Mouse (Mus musculus): ENCODE results near the gene Traf7.
A peak's percentile ranks its signal among the peaks of the same experiment; 100 is the strongest.

Traf7 gene

DNA sequence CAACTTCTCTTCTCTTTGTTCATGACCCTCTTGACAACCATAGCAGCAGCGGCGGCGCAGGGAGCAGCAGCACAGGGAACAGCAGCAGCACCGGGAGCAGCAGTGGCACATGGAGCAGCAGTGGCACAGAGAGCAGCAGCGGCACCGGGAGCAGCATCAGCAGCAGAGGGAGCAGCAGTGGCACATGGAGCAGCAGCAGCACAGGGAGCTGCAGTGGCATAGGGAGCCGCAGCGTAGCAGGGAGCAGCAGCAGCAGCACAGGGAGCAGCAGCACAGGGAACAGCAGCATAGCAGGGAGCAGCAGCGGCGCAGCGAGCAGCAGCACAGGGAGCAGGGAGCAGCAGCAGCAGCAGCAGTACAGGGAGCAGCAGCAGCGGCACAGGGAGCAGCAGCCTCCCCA, 16.9 kb upstream of the Traf7 start:
- no peak for DNase-seq

DNA sequence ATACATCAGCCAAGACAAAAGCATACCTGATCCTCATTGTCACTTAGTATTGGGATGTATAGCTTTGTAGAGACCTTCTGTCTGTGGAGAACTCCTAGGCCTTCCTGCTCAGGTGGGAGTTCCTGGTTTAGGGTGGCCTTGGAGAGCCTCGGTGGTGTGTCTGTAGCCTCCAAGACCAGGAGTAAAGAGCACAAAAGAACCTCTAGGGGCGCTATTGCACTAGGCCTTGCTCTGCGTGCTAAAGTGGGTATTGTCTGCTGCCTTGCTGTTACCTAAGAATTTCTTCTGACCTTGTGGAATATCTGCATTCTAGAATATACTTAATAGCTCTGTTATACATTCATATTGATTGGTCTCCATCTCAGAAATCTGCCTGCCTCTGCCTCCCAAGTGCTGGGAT, 12.6 kb upstream of the Traf7 start:
- peak; percentile 62 for DNase-seq

DNA sequence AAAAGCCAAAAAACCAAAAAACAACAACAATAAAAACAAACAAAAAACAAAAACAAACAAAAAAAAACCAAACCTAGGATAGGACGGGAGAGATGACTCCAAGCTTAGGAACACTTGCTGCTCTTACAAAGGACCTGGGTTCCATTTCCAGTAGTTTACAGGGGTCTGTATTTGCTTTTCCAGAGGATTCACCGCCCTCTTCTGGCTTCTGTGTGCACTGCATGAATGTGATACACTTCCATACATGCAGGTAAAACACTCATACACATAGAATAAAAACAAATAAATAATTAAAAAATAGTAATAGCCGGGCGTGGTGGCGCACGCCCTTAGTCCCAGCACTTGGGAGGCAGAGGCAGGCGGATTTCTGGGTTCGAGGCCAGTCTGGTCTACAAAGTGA, 11.2 kb upstream of the Traf7 start:
- DNase-seq = peak; percentile 60 to 65

DNA sequence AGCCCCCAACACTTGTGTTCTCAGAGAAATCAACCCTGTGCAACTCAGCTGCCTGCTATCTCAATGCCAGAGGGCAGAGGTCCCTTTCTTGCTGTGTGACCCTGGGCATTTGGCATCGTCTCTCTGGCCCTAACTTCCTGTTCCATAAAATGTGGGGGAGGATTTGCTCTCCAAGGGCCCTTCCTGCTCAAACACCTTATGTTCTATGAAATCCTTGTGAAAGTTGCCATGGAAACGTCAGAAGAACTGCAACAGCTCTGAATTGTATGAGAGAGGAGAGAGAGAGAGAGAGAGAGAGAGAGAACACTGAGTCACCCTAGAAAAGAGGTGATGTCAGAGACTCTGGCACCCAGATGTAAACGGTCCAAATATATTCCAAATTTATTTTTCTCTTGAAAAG, 9.8 kb upstream of the Traf7 start:
- DNase-seq = no peak

DNA sequence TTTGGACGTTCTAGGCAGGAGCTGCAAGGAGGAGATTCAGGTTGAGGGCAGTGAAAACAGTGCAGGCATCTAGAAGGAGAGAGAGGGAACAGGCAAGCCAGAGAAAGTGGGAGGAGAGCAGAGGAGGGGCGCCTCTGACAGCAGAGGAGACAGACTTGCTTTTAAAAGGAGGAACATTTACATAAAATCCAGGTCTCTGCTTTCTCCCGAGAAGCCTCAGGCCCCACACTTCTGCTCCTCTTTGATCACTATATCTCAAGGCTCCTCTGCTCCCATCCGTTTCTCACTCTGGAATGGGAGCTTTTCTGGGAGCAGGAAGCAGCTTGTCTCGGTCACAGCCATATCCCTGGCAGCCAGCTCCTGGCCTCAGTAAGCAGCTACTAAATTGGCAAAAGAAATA, 7.6 kb upstream of the Traf7 start:
- no peak for DNase-seq

DNA sequence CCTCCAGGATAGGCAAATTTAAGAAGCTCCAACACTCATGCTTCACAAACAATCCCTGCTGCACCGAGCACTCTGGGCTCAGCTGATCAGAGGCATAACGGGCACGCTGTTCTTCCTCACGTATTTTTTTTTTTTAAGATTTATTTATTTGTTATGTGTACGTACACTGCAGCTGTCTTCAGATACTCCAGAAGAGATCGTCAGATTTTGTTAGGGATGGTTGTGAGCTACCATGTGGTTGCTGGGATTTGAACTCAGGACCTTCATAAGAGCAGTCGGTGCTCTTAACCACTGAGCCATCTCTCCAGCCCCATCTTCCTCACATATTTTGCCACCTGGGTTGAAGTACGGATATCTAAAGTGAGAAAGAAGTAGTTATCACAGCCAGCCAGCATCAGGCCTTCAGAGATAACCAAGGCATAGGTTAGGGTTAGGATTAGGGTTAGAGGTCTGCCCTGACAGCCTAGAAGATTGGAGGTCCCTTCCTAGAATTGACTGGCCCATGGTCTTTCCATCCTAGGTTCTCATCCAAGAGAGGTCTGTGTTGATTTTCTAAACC, 6.5 kb upstream of the Traf7 start, which contains the start of gene Rab26:
TSS of gene Rab26 (minus strand) at position 51 of the 559 bp plus-strand sequence.
- DNase-seq = no peak

DNA sequence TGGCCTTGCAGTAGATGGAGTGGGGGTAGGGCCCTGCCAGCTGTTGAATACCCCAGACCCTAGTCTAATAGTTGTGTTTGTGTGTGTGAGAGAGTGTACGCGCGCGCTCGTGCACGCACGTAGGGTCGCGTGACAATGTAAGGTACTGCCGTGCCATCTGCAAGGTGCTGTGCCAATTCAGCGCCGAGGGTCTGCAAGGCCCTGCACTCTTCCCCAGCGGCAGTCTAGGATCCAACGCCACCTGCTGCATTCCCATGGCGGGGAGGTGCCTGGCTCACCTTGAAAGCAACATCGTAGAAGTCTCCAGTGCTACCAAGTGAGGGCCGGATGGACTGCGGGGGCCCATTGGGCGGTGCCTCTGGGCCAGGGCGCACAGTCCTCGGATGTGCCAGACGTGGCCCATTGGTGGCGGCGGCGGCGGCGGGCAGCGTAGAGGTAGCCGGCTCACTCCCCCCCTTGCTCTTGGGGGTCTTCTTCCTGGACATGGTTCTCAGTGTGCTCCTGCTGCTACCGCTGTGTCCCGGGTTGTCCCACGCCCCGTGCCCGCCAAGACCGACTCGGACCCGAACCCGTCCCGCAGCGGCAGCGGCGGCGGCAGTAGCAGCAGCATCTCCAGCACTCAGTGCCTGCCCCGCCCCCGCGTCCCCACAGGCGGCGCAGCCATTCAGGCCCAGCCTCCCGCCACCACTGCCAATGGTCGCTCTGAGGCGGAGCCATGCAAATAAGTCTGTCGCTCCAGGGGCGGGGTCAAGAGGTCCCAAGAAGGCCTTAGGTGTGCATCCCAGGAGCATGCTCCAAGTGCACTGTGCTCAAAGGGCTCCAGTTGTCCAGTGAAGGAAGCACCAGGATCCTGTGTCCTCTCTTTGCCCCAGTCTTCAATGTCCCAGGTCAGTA, 5.6 kb upstream of the Traf7 start:
- peak; percentile 93 to 97 for DNase-seq

DNA sequence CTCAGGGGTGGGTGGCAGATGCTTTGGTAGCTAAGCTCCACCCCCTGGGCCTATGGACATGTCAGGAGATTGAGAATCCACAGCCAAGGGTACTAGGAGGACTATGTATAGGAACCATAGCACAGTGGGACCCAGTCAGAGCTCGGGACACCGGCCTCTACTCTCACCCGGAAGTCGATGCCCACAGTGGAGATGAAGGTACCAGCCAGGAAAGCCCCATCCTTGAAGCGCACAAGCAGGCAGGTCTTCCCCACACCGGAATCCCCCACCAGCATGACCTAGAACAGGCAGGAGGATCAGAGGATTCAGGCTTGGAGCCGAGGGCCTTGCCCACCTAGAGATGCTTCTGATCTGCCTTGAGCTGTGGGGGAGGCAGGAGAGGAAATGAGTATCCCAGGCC, 4.3 kb upstream of the Traf7 start:
- no peak for DNase-seq

DNA sequence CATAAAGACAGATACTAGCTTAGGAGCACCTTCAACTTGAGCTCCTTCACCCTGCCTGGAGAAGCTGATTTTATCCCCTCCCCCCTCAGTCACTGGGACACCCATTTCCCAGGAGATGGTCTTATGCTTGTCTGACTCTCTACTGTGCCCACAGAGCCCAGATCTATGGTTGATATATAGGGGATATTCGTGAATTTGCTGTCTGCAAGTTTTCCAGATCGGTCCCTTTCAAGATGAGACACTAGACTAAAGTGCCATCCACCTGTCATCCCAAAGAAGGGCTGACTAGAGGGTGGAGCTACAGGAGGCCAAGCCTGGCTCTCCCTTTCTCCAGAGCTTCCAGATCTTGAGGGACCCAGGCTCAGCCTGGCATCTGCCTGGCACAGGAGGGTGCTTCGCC, 3.3 kb upstream of the Traf7 start:
- DNase-seq = no peak

DNA sequence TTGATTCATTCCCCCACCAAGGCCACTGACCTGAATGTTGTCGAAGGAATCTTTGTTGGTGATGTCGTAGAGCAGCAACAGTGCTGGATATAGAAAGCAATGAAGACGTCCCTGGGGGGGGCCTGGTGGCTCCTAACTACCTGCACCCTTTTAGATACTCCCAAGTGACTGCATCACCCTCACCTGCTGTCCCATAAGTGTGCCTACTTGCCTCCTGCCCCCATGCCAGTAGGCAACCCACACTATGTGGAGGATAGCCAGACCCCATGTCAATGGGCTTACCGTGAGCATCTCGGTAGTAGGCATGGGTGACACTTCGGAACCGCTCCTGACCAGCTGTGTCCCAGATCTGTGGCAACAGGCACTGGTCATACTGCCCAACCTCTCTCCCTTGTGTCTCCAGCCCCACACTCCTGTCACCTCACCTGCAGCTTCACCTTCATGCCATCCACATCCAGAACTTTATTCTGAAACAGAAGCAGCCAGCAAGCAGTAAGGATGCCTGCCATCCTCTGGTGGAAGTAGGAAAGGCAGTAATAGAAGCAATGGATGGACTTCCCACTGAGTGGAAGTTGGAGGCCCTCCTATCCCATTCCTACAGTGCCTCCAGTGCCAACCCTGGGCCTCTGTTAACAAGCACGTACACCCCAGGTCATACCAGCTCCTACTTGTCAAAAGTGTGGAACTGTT, 2.8 kb upstream of the Traf7 start:
- DNase-seq = no peak

DNA sequence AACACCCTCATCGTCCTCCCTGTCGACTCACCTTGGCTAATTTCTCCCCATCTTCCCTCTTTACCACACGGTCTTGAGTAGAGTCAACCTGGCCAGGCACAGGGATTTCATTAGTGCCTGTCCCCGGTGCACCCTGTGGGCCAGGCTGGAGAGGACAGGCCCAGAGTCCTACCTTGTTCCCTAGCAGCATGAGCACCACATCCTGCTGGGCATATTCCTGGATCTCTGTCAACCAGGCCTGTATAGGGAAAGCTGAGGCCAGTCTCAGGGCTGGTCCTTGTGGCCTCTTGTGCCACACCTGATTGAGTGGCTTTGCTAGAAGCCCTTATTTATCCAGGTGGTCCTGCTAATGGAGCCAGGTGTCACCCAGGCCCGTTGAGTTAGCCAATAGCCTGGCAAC, 2.1 kb upstream of the Traf7 start:
- DNase-seq = no peak

DNA sequence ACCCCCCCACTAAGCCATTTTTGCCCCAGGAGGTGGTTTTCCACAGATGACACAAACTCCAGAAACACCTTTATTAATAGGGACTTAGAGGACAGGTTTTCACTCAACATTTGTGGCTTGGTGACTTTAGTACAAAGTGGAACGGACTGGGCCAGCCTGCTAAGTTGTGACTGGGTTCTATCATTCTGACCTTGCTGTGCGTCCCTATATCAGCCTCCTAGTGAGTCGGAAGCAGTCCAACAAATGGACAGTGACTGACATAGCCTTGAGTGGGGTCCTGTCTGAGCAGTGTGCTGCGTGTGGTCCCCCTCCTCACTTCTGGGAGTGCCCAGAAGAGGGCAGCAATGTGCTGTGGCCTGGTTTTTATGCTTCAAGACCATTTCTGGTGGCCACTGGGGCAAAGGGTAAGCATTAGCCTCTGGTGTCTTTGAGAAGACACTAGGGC, 1.3 kb upstream of the Traf7 start:
- DNase-seq = peak; percentile 59 to 77

DNA sequence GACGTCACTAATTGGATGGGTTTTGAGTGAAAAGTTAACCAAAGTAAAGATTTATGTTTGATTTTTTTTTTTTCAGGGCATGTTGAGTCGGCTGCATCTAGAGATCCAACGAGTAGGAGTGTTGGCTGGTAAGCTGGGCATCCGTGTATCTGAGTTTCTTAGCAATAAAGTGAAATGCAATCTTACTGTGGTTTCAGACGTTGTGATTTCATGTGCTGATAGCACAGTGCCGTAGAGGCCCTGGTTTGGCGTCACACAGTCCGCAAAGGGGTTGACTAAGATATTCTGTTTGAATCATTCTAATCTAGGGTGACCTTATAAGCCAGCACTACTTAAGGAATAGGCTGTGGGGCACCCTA, 801 bp upstream of the Traf7 start:
- no peak for DNase-seq

DNA sequence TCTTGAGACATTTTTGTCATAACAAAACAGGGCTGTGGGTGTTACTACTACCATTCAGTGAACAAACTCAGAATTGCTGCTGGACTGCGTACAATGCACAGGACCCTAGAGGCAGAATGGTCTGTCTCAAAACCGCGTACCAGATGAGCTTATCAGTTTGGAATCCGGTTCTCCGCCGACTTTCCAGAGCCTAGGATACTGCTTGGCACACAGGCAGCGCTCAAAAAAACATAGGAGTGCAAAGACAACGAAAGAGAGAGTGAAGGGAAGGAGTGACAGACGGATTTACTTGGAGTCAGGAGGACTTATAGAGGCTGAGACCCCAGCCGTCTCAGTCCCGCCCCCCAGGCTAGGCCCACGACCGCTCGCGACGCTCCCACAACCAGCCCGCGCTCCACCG, 423 bp downstream of the Traf7 start:
- DNase-seq = no peak

DNA sequence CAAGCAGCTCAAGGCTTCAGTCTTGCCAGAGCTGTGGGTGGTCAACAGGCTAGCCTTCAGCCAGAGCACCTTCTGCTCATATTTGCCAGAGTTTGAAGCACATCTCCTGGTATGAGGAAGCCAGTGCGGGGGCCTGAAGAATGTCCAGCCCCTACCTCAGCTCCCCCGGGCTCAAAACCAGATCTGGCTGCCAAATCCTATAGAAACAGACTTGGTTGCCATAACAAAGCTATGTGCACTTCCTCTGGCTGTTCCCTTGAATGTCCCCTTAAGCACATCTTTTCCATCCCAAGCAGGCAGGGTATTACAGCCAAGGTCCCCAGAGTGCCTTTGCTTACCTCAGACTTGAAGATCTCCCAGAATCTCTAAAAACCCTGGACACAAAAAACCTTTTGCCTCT, 3.0 kb downstream of the Traf7 start:
- no peak for DNase-seq

DNA sequence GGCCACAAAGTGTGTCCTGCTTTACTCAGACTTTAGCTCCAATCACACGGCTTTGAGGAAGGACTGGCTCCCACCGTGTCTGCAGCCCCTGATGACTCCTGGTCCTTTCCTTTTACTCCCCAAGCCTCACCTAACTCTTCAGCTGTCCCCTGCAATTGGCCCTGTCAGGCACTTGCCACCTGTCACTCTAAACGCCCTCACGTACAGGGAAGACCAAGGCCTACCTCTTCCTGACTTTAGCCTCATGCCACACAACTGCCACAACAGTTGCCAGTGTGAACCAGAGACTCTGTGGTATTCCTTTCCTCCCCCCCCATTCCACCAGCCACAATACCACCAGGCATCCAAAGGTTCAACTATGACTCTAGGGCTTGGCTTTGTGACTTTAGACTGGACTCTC, 7.3 kb downstream of the Traf7 start:
- DNase-seq = no peak

DNA sequence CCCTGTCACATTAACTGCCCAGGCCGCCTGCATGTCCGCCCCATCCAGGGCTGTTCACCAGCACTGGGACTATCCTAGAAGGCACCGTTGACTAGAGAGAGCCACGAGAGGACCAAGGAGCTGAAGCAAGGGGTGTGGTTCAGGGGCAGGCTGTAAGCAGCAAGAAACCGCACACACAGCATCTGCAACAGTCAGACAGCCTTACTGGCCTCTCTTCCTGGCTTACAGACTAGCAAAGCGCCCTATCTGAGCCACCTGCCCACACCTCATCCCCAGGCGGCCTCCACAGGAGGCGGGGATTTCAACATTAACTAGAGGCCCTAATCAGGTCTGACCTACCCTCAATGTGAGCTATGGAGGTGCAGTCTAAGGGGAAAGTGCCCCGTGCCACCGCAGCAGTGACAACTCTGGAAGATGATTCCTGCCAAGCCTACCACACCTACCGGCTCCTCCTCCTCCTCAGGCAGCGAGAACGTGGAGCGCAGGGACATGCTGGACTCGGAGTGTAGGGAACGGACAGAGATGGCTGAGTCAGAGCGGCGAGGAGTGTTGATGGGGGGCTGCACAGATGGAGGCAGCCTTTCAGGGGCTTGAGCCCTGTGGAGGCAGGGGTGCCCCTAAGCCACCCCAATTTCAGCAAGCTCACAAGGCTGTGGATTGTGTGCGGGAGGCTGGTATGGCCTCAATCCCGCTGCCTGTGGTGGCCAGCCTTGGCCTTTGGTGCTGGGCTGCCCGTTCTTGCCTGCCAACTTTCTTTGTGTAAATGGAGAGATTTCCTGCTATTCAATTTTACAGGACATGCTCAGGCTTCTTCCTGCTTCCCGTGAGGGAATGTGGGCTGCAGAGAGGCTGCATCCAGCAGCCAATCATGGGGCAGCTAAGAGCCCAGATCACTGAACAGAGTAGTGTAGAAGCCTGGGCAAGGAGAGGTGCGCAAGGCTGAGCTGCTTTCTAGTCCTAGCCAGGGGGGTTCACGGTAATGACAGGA, 13.2 kb downstream of the Traf7 start:
- no peak for DNase-seq

DNA sequence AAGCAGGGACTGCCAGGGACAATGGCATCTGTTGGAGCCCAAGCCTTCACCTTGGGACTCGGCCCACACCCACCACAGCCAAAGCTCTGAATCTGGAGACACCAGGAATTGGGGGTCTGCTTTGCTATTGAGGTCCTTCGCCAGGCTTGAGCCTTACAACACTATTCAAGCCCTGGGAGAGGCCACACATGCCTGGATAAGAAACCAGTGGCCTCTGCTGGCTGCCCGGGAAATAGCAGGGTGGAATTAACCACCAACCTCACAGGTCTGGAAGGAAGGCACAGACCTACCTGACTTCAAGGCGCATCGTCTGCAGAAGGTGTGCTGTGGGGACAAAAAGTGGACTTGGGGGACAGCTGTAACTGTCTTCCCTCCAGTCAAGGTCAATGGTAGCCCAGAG, 14.1 kb downstream of the Traf7 start:
- peak; percentile 70 to 71 for DNase-seq

DNA sequence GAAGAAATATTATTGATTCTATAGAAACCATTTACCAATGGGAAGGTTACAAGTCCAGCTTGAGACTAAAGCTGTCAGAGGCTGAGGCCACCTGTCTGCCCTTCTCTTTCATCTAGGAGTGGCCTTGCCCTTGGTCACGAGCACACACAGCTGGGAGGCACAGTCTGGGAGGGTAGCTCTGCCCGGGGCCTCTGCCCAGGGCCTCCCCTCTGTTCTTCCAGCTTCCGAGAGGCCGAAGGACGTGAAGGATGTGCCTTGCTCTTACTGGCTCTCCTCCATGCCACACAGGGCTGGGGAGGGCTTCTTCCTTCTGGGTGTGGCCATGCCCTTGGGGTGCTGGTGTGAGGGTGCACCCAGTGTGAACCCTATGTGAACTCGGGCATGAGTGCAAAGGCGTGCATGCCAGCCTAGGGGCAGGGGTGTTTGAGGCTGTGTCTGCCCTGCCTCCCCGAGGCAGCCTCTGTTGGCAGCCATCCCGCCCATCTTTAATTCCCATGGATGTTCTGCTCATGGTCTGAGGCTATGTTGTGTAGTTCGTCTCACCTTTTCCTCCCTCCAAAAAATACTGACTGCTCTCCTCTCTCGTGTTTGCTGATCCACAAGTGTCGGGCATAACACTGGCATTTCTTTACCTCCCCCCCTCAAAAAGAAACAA, 19.8 kb downstream of the Traf7 start:
- DNase-seq = no peak

DNA sequence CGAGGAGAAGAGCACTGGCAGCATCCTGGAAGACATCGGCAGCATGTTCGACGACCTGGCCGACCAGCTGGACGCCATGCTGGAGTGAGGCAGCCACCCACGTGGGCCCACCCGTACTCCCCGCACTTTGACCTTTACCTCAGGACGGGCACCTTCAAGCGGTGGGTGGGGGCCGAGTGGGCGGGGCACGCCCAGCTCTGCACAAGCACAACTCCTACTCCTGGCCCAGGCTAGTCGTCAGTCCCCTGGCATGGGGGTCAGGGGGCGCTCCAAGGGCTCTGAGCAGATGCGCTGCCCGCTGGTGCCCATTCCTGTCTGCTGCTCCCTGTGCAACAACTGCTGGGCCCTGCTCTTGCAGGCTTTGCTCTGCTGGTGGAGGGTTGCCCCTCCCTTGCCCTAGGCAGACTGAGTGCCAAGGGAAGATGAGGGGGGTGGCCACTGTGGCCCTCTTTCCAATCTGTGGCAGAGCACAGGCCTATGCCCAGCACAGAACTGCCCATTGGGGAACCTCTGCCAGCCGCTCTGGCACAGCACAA, 20.5 kb downstream of the Traf7 start:
- DNase-seq = no peak

DNA sequence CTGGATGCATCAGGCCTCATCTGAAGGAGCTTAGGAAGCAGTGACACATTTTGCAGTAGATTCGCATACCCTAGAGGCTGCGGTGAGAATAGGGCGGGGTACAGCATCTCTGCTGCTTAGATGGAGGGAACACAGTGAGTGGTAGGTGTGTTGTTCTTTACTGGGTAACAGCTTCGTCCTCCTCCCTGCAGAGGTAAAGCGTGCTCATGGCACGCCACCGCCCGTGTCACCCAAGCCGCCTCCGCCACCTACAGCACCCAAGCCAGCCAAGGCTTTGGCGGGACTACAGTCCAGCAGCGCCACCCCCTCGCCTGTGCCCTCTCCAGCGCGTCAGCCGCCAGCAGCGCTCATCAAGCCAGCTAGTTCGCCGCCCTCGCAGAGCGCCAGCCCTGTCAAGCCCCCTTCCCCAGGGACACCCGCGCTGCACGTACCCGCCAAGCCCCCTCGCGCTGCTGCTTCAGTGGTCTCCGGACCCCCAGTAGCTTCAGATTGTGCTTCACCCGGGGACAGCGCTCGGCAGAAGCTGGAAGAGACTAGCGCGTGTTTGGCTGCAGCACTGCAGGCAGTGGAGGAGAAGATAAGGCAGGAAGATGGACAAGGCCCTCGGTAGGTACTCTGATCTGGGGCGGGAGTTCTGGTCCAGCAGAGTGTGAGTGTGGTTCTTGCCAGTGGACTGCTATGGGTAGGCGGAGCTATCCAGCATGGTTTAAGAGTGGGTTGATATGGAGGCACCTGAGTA, 21.2 kb downstream of the Traf7 start:
- DNase-seq = peak; percentile 67 to 69

All from cerebellum, adult 18-20 months (tissue).